Mouse (Mus musculus): Measurements from ENCODE around the gene Cd101.

Cd101 gene

DNA sequence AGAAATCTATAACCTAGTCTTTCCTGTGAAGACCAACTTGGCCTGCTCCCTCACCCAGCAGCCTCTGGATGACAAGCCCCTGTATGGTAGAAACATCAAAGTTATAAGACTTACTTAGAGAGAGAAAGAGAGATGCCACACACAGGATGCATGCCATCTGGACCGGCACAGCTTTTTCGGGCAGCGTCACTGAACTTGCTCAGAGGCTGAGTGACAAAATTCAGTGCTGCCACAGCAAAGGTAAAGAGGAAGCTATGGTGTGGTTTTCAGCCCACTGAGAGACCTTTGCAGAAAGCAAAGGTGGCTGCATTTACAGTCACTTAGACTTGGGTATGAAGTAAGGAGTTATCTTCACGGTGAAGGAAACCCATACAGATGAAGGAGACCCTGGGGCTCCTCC, at the start of gene Cd101:
TSS of gene Cd101 (minus strand) at position 218 of the 400 bp plus-strand sequence.
- DNase-seq: no peak

DNA sequence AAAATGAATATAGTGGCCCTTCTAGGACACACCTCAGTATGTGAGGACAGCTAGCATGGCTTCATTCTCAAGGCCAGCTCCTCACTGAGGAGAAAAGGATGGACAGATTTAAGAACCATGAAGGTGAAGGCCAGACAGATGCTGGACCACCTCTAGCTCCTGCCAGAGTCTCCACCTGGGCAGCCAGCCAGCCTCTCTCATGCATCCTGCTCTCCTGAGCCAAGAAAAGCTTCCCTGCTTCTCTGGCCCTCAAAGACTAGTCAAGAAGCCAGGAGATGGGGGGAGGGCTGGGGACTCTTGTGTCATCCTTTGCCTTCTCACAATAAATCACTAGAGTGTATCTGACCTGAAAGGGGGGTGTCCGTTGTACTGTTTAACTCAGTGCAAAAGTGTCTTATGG, 49.0 kb upstream of the Cd101 start:
- DNase-seq: no peak

DNA sequence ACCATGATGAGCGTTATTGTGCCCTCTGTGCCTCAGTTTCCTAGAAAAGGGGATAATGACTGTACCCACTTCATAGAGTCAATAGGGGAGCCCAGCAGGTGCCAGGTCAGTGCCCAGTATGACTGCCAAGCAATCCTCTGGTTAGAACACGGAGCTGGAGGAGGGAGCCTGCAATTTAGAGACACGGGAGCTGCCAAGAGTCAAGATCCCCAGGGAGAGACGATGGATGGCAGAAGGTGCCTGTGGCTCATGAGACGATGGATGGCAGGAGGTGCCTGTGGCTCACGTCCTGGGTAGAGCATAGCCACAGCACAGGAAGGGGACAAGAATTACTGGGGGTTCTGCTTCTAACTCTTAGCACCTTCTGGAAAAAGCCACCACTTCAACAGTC, 48.3 kb upstream of the Cd101 start:
- DNase-seq: no peak

DNA sequence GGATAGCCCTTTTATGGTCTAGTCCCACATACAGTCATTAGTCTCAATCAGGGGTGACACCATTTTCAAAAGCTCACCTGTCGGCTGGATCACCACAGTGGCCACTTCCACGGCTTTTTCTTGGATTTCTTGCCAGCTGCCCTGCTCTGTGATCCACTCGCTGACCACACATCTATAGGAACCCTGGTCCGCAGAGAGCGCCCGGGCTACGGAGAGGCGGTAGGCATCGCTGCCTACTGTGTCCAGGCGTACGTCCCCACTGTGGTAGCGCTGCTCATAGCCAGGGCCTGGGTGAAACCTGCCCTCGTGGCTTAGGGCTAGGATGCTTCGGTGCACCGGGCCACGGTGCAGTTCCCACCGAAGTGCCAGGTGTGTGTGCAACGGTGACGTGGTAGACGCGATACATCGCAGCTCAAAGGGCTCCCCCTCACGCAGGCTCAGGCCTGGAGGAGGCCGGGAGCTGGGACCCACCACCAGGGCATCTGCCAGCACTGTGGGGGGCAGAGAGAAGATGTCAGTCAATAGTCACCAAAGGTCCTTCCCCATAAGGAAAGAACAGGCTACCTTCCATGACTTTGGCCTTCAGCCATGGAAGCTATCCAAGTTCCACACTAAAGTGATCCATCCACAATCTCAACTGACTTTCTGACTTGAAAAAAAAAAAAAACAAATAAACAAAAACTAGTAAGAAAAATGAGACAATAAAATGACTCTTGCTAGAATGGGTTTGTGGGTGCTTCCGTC, 47.8 kb upstream of the Cd101 start:
- no peak for DNase-seq

DNA sequence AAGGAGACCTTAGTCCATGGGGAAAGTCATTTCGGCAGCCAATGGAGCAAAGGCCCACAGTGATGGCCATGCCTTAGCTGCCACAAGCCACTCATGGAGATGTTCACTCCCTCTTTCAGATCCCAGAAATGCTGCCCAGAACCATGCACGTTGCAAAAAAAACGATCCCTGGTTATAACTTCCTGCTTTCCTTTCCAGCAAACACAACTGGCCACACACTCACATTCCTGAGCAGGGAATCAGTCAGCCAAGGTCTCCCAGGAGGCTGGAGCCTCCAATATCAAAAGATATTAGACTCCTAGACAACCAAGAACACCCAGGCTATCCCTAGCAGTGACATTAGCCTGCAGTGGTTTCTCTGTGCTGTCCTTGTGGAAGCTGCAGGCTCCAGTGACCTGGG, 46.5 kb upstream of the Cd101 start:
- no peak for DNase-seq

DNA sequence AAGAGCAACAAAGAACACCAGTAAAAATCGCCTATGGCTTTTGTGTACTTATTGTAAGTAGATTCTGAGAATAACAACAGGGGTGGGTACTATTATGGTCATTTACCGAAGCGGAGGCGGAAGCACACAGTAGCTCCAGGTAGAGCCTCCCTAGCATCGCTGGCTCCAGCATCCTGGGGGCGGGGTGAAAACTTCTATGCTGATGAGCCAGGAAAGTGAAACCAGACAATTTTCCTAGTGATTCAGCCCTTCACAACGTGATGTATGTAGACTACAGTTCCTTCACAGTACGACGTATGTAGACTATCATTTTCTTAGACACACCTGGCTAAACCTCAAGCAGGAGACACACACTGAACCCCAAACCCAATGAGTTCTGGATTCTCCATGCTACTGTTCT, 44.0 kb upstream of the Cd101 start:
- no peak for DNase-seq

DNA sequence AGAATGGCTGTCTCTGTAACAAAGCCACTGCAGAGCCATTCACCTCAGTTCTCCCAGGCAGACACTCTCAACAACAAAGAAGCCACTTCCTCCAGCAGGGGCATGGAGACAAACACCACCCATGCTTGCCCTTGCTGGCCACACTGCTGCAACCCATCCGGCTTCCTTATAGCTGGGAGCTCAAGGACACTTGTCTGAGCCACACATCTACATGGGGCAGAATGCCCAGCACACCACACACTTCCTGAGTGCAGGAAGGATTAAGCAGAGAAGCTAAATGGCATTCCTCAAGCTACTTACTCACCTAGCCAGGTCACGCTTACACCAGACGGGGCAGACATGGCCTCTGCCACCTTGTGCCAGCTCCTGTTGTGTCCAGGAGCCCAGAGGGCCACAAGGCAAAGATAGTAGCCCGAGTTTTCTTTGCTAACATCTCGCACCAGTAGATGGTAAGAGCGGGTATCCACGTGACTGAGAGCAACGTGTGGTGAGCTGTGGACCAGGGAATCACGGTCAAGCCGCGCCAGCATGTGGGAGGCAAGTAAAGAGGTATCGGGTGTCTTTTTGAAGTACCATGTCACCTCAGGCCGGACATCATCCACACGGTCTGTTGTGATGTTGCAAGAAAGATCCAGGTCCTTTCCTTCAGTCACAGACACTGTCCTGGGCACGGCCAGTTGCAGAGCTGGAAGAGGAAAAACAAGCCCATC, 43.3 kb upstream of the Cd101 start:
- no peak for DNase-seq

DNA sequence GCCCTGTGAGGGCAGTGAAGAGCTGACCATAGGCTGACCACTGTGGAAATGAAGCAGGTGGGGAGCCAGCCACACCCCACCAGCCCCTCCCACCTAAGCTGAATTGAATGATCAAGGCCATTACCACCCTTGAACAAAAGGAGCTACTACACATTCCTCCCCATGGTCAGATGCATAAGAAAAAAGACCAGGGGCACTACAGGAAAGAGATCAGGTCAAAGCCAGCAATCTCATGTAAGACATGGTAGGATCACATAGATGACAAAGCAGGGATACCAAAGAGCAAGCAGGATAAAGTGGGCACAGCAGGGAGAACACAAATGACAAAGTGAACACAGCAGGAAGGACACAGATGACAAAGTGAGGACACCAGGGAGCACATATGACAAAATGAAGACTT, 42.2 kb upstream of the Cd101 start:
- DNase-seq: no peak

DNA sequence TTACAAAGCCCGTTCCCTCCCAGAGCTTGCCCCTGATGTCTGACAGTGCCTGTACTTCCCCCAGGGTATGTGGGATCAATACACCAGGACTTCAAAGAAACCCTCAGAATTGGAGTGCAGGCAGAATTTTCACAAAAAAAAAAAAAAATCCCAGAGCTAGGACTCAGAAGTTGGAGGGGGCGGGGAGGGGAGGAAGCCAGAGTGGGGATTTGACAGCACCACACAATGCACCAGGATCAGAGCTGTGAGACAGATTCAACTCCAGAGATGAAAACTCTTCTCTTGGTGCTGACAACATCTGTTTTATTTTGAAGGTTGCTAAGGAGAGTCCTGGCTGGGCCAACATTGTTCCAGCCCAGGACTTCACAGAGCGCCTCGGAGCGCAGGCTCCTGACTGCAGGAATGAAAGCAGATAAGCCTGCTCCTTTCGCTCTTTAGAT, 41.5 kb upstream of the Cd101 start:
- no peak for DNase-seq

DNA sequence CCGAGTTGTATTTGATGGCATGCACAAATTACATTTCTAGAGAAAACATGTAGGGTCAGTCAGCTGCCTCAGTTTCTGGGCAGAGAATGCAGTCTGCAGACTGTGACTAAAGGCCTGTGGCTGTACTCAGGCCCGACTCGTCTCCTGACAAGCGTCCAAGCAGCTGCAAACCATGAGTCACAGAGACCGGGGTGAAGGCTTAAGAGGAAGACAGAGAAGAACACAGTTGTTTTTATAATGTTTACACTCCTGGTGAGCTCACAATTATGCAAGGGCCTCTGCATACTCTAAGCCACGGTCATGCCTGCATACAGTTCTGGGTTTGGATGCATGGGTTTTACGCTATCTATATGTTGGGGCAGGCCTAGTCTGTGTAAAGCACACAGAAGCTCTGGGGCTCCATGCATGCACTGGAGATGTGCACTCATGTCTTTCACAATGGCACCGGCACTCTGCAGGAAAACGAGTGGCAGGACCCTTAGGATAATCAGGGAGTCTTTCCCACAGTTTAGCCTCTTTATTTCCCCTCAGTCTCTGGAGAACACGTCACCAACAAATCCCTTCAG, 41.0 kb upstream of the Cd101 start:
- no peak for DNase-seq

DNA sequence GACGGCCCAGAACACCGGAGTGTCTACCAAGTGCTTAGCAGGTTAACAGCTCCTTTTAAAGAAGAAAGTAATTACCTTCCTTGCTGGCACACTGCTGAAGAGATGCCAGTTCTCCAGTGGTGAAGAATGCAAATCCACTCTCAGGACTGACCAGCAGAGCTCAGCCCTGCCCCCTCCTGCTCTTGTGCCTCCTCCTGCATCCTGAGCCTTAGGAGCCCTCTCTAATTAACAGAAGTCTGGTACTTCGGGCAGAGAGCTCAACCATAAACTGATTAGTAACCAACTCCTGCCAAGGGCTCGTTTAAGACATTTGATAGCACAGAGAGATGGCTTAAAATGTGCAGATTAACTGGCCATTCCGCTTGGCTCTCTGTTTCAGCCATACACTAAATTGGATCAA, 39.3 kb upstream of the Cd101 start:
- DNase-seq: no peak

DNA sequence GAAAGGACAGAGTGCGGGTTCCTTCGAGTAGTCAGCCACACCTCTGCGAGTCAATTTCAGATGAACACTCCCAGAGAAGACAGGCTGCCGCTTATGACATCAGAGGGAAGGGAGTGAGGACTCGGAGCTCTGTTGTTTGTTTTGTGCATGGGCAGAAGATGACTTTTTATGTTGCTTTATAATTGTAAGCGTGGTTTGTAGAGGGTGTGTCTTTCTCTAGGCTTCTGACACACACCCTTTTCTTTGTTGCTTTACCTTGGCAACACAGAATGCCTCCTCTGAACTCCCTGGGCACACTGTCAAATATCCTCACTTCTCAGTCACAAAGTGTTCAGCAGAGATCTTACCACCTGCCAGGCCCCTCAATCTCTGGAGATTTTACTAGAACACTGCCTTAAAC, 36.8 kb upstream of the Cd101 start:
- DNase-seq: no peak

DNA sequence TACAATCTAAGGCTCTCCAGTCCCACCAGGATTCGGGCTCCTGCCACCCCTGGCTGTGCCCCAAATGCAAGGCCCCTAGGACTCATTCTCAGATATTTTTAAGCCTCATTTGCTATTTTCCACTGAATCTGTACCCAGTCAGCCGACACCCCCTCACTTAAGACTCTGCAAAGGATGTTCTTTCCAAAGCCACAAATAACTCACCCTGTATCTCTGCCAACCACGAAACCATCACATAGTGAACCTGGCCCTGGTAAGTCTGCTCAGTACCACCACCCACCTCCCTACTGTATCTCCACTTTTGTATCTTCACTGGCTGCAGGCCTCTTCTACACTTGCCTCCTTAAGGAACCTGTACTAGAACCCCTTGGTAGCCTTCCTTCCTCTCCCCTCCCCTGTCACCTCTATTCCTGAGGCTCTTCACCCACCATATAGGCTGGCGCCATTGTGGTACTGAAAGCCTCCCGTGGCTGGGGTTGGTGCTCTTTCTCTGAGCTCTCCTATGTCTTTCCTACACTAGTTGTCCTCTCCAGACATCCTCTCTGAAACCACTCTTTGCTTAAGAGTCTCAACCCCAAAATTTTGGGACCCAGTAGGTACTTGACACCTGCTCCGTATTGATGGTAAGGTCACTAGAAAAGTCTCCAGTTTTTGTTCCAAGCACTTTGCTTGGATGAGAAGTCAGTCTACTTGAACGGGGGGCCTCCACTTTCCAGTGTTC, 32.7 kb upstream of the Cd101 start:
- DNase-seq: no peak

DNA sequence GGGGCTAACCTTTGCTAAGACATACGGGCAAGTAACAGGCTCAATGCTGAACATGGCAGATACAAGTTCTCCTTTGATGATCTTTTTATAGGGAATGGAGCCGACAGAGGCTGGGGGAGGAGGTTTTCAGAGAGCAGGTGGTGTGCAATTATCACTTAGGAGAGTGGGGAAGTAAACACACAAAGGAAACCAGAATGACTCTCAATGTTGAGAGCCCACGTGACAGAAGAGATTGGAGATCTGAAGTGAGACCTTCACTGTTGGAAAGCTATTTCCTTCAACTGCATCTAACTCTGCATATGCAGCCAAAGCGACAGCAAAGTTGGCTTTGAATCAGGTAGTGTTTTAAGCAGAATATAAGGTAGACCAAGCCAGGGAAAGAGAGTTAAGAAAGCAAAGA, 29.9 kb upstream of the Cd101 start:
- no peak for DNase-seq

DNA sequence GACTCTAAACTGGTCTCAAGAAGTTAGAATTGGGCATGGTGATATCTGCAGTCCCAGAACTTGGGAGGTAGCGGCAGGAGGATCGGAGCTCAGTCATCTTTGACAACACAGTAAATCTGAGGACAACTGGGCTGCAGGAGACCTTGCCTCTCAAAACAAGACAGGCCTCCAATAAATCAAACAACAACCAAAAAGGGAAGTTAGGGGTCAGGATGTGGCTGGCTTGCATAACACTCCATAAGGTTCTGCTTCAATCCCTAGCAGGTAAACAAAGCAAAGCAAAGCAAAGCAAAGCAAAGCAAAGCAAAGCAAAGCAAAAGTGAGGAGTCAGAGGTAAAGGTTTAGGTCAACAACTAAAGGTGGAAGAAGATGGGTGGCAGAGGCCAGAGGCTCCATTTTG, 28.8 kb upstream of the Cd101 start:
- no peak for DNase-seq

DNA sequence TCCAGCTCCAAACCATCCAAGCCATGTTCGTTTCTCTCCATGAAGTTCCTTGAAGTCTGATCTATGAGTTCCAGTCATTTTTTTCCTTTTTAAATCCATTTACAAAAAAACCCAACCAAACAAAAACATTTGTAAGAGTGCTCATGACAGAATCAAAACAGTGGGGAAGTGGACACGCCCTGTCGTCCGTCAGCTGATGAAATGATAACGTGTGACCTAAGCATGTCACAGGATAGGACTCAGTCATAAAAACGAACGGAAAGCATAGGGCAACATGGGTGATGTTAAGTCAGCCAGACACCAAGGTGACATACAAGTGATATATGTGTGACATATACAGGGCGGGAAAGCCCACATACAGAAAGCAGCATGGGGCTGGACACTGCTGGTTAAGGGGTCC, 25.9 kb upstream of the Cd101 start:
- no peak for DNase-seq

DNA sequence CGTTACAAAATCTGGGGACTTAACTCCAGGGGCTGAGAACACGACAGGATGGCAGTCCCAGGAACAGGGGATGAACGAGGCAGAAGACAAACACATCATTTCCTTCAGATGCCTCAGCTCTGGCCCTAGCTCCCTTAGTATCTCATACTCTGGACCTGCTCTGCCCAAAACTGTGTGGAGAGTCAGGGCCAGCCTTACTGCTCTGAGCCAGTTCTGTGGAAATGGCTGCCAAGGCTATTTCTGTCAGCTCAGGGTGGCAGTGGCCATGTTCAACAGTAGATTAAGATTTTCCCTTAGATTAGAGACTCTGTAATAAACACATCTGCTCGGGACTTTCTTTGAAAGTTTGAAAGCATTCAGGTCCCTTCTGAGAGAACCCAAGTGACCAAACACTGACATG, 22.2 kb upstream of the Cd101 start:
- DNase-seq: no peak

DNA sequence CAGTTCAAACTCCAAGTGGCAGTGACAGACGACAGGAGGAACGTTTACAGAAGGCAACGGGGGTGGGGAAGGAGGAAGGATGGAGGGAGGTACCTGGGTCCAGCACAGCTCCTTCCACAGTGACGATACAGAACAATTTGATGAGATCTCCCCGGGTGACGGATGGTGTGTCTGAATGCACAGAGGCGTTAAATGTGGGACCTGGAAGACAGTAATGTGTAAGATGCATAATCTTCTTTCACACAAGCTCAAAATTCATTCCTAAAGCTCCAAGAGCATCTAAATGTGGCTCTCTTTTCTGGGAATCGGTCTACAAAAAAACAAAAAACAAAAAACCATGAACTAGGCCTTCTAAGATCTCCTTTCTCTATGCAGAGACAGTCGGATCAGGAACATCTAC, 20.6 kb upstream of the Cd101 start:
- DNase-seq: no peak

DNA sequence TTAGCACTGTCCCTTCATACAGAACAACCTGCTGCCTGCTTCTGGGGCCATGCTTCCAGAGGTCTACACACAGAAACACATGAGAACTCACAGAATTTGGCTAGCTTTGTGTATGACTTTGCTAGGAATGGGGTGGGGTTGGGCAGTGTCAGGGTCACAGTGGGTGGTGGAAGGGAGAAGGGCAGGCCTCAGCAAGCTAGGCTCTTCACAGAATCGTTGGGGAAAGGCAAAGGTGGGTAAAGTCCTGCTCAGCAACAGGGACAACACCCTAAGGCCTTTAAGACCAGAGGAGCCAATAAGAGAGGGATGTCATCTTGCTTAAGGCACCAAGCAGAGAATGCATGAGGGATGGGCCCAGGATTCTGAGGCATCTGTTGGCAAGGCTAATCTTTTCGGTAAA, 19.4 kb upstream of the Cd101 start:
- no peak for DNase-seq

DNA sequence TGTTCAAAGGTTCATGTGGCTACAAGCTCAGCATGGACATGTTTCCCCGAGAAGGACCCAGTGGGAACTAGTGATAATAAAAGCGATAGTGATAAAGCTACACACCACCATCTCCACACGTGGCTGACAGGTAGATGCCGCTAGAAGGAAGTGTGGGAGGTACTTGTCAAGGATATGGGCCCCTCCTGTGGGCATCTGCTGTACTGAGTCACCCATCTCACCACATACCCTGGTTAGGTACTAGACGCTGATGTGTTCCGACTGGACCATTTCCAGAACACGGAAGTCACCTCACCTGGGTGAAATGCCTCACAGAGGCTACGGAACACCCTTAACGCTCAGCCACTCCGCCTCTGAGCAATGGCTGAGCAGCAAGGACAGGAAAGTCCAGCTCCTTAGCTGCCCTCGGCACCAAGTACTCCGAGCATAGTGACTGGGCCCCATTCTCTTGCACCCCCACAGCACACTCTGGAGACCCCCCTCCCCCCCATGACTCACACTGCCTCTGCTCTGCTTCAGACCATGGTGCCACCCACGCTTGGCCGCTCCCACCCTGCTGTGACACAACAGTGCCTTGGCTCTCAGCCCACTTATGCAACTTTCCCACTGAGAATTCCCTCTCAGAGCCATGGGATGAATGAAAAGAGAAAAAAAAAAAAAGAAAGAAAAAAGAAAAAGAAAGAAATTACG, 18.4 kb upstream of the Cd101 start:
- DNase-seq: no peak

DNA sequence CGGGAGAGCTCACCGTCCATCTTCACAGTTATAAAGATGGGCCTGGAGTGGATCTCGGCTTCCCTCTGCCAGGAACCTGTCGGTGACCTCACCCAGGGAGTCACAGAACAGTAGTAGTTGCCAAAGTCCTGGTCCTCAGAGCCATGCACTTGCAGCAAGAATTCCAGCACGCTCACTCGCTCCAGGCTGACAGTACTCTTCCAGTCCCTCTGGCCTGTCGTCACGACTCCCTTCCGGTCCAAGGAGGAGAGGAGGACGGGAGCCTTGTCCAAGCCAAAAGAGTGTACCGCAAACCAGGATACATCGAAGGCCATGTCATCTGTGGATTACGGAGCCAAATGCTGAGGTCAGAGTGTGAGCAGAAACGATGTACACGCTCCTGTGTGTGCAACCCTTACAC, 16.1 kb upstream of the Cd101 start:
- DNase-seq: no peak

DNA sequence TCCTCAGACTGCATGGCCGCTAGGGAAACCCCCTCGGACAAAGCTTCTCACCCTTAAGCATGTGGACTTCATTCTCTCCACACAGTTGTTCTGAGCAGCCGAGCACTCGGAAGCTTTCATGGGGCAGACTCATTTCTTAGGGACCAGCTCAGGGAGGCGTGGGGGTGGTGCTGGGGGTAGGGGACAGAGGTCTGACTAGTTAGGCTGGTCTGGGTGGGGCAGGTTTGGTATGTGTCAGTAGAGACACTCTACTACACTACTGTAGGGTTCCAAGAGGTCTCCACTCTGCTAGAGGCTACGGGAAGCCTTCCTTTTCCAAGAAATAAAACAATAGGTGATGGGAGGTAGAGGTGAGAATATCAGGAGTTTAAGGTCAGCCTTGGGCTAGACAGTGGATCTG, 15.3 kb upstream of the Cd101 start:
- no peak for DNase-seq

DNA sequence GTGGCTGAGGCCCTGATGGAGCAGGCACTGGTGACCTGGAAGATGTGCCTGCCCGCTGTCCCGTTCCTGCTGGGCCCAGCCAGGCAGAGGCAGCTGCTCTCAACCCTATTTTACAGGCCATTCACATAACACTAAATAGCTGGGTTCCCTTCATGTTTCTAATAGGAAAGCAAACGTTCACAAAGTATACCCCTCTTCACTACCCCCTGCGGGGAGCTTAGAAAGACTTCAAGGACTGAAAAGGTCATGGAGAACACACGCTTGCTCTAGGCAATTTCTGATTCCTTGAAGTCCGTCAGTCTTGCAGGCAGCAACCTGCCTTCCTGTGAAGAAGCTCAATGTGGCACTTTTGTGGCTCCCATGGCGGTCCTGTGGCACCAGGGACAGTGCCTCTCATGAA, 12.6 kb upstream of the Cd101 start:
- no peak for DNase-seq

Data from kidney, adult 18-20 months (tissue).